Comparison of ENCODE assay signal across 23 mouse cellular contexts in the genomic region with DNA sequence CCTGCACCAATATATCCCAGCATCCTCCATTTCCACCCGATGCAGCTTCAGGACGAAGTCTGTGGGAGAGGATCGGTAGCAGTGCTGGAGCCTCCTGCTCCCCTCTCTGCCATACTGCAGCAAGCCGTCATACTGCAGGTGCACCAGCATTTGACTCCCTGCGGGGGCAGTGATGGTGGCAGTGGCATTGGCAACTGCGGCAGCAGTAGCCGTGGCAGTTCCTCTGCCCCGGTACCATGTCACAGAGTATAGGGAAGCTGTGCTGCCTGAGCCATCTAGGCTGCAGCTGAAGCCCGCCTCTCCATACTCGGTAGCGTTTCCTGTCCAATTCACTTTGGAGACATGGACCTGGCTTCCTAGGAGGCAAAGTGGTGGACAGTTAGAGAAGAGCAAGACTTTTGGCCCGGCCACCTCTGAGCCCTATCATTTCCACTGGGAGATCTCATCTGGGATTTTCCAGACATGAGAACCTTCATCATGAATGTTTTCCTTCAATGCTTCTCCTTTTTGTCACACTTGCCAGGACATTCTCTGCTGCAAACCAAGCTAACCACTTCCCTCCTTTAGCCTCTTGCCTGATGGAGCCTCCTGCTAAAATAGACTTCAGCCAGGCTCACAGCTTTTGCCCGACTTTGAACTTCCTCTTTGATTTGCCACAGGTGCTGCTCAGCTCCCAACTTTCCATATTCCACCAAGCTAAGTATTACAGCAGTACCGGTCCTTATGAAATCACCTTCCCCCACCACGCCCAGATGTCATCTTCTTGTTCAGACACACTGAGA. TPM values are rescaled to one million over a fixed set of nuclear protein-coding genes. Genes with fewer than 3 reads are reported as not detected.
DNase-seq lines count a peak whose midpoint lies in the region; ATAC-seq and TF ChIP-seq lines count a peak whose summit lies in the region.
"Had no signal": no experiment of that assay in that cellular context is flagged by ENCODE, and none has a peak within 500 bp of the region (broad histone marks: within the 10 kb centered on the region; RNA-seq: fewer than 3 reads in every experiment).

No protein-coding gene starts in this region.

- WGBS in lung, embryonic 14.5 days: 81% methylated on average over 15 of the region's 15 CpGs
- WGBS in macrophage (ENCODE audit: missing documents): 16% methylated on average over 15 of the region's 15 CpGs
- WGBS in hindbrain, embryonic 14.5 days: 89% methylated on average over 15 of the region's 15 CpGs
- WGBS in stomach, postnatal 0 days: 86% methylated on average over 15 of the region's 15 CpGs

- no peaks in the 10 kb centered on the region for H3K36me3 ChIP-seq in lung, embryonic 14.5 days (ENCODE audit: insufficient read depth)
- H3K36me3 ChIP-seq in E14TG2a.4 (ENCODE audit: insufficient read depth, low read length) (no peaks in the 10 kb centered on the region), macrophage (ENCODE audit: inconsistent target) (no peaks in the 10 kb centered on the region)
- H3K36me3 ChIP-seq in hindbrain, embryonic 14.5 days (replicated peaks; ENCODE audit: control insufficient read depth, insufficient read depth): no peaks in the 10 kb centered on the region
- no peaks in the 10 kb centered on the region for H3K36me3 ChIP-seq in stomach, postnatal 0 days (ENCODE audit: control insufficient read depth, insufficient read depth, low read length)
- H3K36me3 ChIP-seq: embryonic facial prominence, embryonic 10.5 days; forebrain, embryonic 12.5 days; liver, embryonic 13.5 days; midbrain, embryonic 13.5 days had no signal

- no peak overlapping the region for H3K27ac ChIP-seq in lung, embryonic 14.5 days (ENCODE audit: low read depth)
- H3K27ac ChIP-seq in macrophage: peak overlapping the region; percentile 60
- H3K27ac ChIP-seq in hindbrain, embryonic 14.5 days: no peak overlapping the region
- no peak overlapping the region for H3K27ac ChIP-seq in stomach, postnatal 0 days (replicated peaks)
- H3K27ac ChIP-seq: embryonic facial prominence, embryonic 10.5 days; forebrain, embryonic 12.5 days; heart, adult 2 months; left cerebral cortex, adult 2 months; liver, embryonic 13.5 days; midbrain, embryonic 13.5 days had no signal

- no peak for ATAC-seq in lung, embryonic 14.5 days (ENCODE audit: insufficient read depth)
- ATAC-seq in hindbrain, embryonic 14.5 days (ENCODE audit: low FRiP score): no peak
- no peak for ATAC-seq in activated CD4-positive, CD25-positive, alpha-beta regulatory T cell, adult 4 months
- no peak for ATAC-seq in stomach, postnatal 0 days (ENCODE audit: low FRiP score, low TSS enrichment)
- ATAC-seq: midbrain, embryonic 13.5 days; Patski had no signal

- no peaks in the 10 kb centered on the region for H3K79me2 ChIP-seq in macrophage (ENCODE audit: inconsistent target)

- peak; percentile 14; the same call in 1 of the 2 replicates for TF ChIP-seq CTCF in lung, embryonic 14.5 days (IDR thresholded peaks at IDR 0.05; ENCODE audit: low read depth)
- TF ChIP-seq CTCF in E14TG2a.4 (conservative IDR thresholded peaks at IDR 0.05; ENCODE audit: low read length): 0 out of 2 replicates have a peak, but pooled peaks have one; percentile 3
- TF ChIP-seq CTCF in stomach, postnatal 0 days (IDR thresholded peaks at IDR 0.05; ENCODE audit: low read depth): no peak

- no peak for DNase-seq in lung, embryonic 14.5 days
- no peak for DNase-seq in lung, adult 18-20 months
- peak; percentile 38 for DNase-seq in ZHBTc4 (ENCODE audit: low read depth, low spot score)
- no peak for DNase-seq in hindbrain, embryonic 14.5 days (ENCODE audit: low spot score)
- DNase-seq in stomach, postnatal 0 days (ENCODE audit: low spot score): no peak
- DNase-seq: adrenal gland, postnatal 14 days; cerebellum, adult 2 months; cerebellum, postnatal 36 days; heart, postnatal 36 days; kidney, adult 8-10 months; kidney, postnatal 14 days; liver, embryonic 13.5 days; lung, postnatal 4 days had no signal

- H3K9ac ChIP-seq in lung, embryonic 14.5 days: no peak overlapping the region
- H3K9ac ChIP-seq in hindbrain, embryonic 14.5 days: no peak overlapping the region
- H3K9ac ChIP-seq in stomach, postnatal 0 days (ENCODE audit: low read length): no peak overlapping the region
- H3K9ac ChIP-seq: forebrain, embryonic 12.5 days; liver, embryonic 13.5 days; midbrain, embryonic 13.5 days had no signal

- peaks cover 2% of the 10 kb centered on the region; the same call in 1 of the 2 replicates for H3K4me1 ChIP-seq in lung, embryonic 14.5 days (ENCODE audit: insufficient read depth)
- peaks cover 8% of the 10 kb centered on the region for H3K4me1 ChIP-seq in E14TG2a.4 (replicated peaks; ENCODE audit: low read depth, low read length)
- H3K4me1 ChIP-seq in hindbrain, embryonic 14.5 days (replicated peaks; ENCODE audit: control insufficient read depth, insufficient read depth, low read length): no peaks in the 10 kb centered on the region
- H3K4me1 ChIP-seq in stomach, postnatal 0 days (replicated peaks; ENCODE audit: control insufficient read depth, insufficient read depth): no peaks in the 10 kb centered on the region
- H3K4me1 ChIP-seq: forebrain, embryonic 12.5 days; midbrain, embryonic 13.5 days had no signal

- no peak overlapping the region for H3K4me3 ChIP-seq in lung, embryonic 14.5 days (ENCODE audit: low read depth, low read length)
- 0 out of 2 replicates have a peak overlapping the region, but pooled peaks have one; percentile 7 for H3K4me3 ChIP-seq in E14TG2a.4 (replicated peaks; ENCODE audit: low read length)
- H3K4me3 ChIP-seq in macrophage (ENCODE audit: inconsistent target): no peak overlapping the region
- no peak overlapping the region for H3K4me3 ChIP-seq in hindbrain, embryonic 14.5 days (replicated peaks; ENCODE audit: low read length)
- H3K4me3 ChIP-seq in stomach, postnatal 0 days (ENCODE audit: low read depth, low read length): no peak overlapping the region
- H3K4me3 ChIP-seq: embryonic facial prominence, embryonic 10.5 days; forebrain, embryonic 12.5 days; heart, adult 2 months; left cerebral cortex, adult 2 months; liver, embryonic 13.5 days; midbrain, embryonic 13.5 days; myocyte had no signal

- no peak overlapping the region for H3K4me2 ChIP-seq in lung, embryonic 14.5 days
- no peak overlapping the region for H3K4me2 ChIP-seq in hindbrain, embryonic 14.5 days (replicated peaks)
- H3K4me2 ChIP-seq in stomach, postnatal 0 days (replicated peaks; ENCODE audit: low read depth): no peak overlapping the region
- H3K4me2 ChIP-seq: forebrain, embryonic 12.5 days; liver, embryonic 13.5 days; midbrain, embryonic 13.5 days had no signal

- no peak for TF ChIP-seq EP300 in stomach, postnatal 0 days (optimal IDR thresholded peaks at IDR 0.05)

- H3K9me3 ChIP-seq in lung, embryonic 14.5 days (ENCODE audit: low read depth, low read length): no peaks in the 10 kb centered on the region
- H3K9me3 ChIP-seq in E14TG2a.4 (ENCODE audit: low read length): no peaks in the 10 kb centered on the region
- no peaks in the 10 kb centered on the region for H3K9me3 ChIP-seq in hindbrain, embryonic 14.5 days (ENCODE audit: control insufficient read depth, low read length)
- H3K9me3 ChIP-seq in stomach, postnatal 0 days (ENCODE audit: control insufficient read depth, low read length): no peaks in the 10 kb centered on the region
- H3K9me3 ChIP-seq: embryonic facial prominence, embryonic 10.5 days; forebrain, embryonic 12.5 days; liver, embryonic 13.5 days; midbrain, embryonic 13.5 days had no signal

- H3K27me3 ChIP-seq in lung, embryonic 14.5 days (ENCODE audit: insufficient read depth, low read length): no peaks in the 10 kb centered on the region
- H3K27me3 ChIP-seq in E14TG2a.4 (ENCODE audit: insufficient read depth, low read length): peaks cover 8% of the 10 kb centered on the region; the same call in 1 of the 2 replicates
- no peaks in the 10 kb centered on the region for H3K27me3 ChIP-seq in hindbrain, embryonic 14.5 days (ENCODE audit: control insufficient read depth, insufficient read depth, low read length)
- no peaks in the 10 kb centered on the region for H3K27me3 ChIP-seq in stomach, postnatal 0 days (ENCODE audit: control insufficient read depth, insufficient read depth, low read length)
- H3K27me3 ChIP-seq: forebrain, embryonic 12.5 days; liver, embryonic 13.5 days; midbrain, embryonic 13.5 days; Patski had no signal

RNA-seq across cellular contexts. Expression of a gene that starts 25.6 kb away (rescaled TPM):
- polyA plus RNA-seq in lung, embryonic 14.5 days (2014; fragmentation: Nextera tagmentation; extraction: Ambion mirVana): 0.07 and 0.17 TPM in 2 replicates
- total RNA-seq in macrophage (2018; cell fraction: chromatin; rRNA removed): under 1 TPM in 1 of 26 experiments, not detected in 25; 0.41 TPM
- under 1 TPM; 0.06 to 0.29 (median 0.13) TPM for total RNA-seq in macrophage (2018; cell fraction: cytosol; rRNA removed)
- under 1 TPM in 5 of 26 experiments, not detected in 21; 0.16 to 0.30 (median 0.20) TPM for total RNA-seq in macrophage (2018; cell fraction: nucleus; rRNA removed)
- 0.10 to 0.20 TPM (median 0.14 TPM) in 3 replicates for polyA plus RNA-seq in macrophage (2018)
- 0.05 and 0.07 TPM in 2 replicates for polyA plus RNA-seq in hindbrain, embryonic 14.5 days (2014; fragmentation: Nextera tagmentation; extraction: Ambion mirVana)
- polyA plus RNA-seq in activated CD4-positive, CD25-positive, alpha-beta regulatory T cell, adult 4 months (2017; shearing (Covaris generic)): 10 to 100 TPM; 11.3 to 21.4 TPM
- polyA plus RNA-seq in stomach, postnatal 0 days (2015; fragmentation: Nextera tagmentation; extraction: Ambion mirVana): 0.06 and 0.11 TPM in 2 replicates
- polyA plus RNA-seq: embryonic facial prominence, embryonic 10.5 days; midbrain, embryonic 13.5 days; myocyte; Patski had no signal

RNA-seq across cellular contexts. Expression of a gene that starts 34.3 kb away (rescaled TPM):
- 26.4 and 27.7 TPM in 2 replicates for polyA plus RNA-seq in lung, embryonic 14.5 days (2014; fragmentation: Nextera tagmentation; extraction: Ambion mirVana)
- 10 to 100 TPM in 20 of 26 experiments, 1 to 10 TPM in 6; 5.4 to 50.7 (median 25.3) TPM for total RNA-seq in macrophage (2018; cell fraction: chromatin; rRNA removed)
- total RNA-seq in macrophage (2018; cell fraction: cytosol; rRNA removed): 10 to 100 TPM in 1 of 26 experiments, 1 to 10 TPM in 25; 4.8 to 10.5 (median 8.2) TPM
- 10 to 100 TPM in 16 of 26 experiments, 1 to 10 TPM in 10; 4.6 to 39.8 (median 12.7) TPM for total RNA-seq in macrophage (2018; cell fraction: nucleus; rRNA removed)
- polyA plus RNA-seq in macrophage (2018): 5.9 to 10.8 TPM (median 6.1 TPM) in 3 replicates
- 4.8 and 5.5 TPM in 2 replicates for polyA plus RNA-seq in hindbrain, embryonic 14.5 days (2014; fragmentation: Nextera tagmentation; extraction: Ambion mirVana)
- polyA plus RNA-seq in activated CD4-positive, CD25-positive, alpha-beta regulatory T cell, adult 4 months (2017; shearing (Covaris generic)): 10 to 100 TPM; 13.0 to 14.8 TPM
- 3.6 and 4.1 TPM in 2 replicates for polyA plus RNA-seq in stomach, postnatal 0 days (2015; fragmentation: Nextera tagmentation; extraction: Ambion mirVana)

Comparison
In these comparisons a context has a peak if more than half of its experiments do, and no peak if none do; other contexts are left out.
1. RNA of a gene that starts 25.6 kb away (polyA plus RNA-seq): 11.3 to 21.4 TPM in activated CD4-positive, CD25-positive, alpha-beta regulatory T cell, adult 4 months; 0.07 to 0.17 TPM in lung, embryonic 14.5 days, 0.10 to 0.20 TPM in macrophage, 0.06 to 0.11 TPM in stomach, postnatal 0 days and 0.05 to 0.07 TPM in hindbrain, embryonic 14.5 days; every median in the first group is over 10 times any median in the second.